Mouse (Mus musculus): ENCODE results near the gene Vezf1. TPM values are rescaled to one million over a fixed set of nuclear protein-coding genes. Genes with fewer than 3 reads are reported as not detected.

Vezf1 gene
- total and polyA plus RNA-seq, 3 experiments, result 7.4 to 11.4 (median 9.8) TPM

DNA sequence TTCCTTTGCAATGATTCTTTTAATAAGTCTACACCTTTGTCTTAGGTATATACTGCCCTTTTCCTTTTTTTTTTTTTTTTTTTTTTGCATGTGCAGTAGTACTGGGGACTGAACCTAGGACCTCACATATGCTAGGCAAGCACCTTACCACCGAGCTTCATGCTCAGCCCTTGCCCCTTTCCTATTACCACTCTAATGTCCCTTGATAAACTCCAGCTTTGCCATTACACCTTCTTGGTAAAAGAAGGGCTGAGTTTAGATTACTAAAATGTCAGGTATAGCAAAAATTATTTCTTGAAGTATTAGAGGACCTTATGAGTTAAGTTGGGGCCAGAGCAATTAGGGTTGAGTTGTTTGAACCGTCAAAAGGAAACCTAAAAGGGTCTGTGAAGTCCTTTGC, 12.3 kb upstream of the Vezf1 start:
- TF ChIP-seq CHD2 (IDR thresholded peaks at IDR 0.05; ENCODE audit: low read length) (no peak), RAD21 (IDR thresholded peaks at IDR 0.05; ENCODE audit: low read depth, low read length) (no peak), MAFK (IDR thresholded peaks at IDR 0.05; ENCODE audit: insufficient replicate concordance, low read length) (no peak), UBTF (IDR thresholded peaks at IDR 0.05; ENCODE audit: low read depth, low read length) (no peak), JUN (IDR thresholded peaks at IDR 0.05; ENCODE audit: insufficient read depth, low read depth, low read length) (no peak), ETS1 (conservative IDR thresholded peaks at IDR 0.05; ENCODE audit: low read depth, low read length) (no peak), ZKSCAN1 (IDR thresholded peaks at IDR 0.05; ENCODE audit: borderline replicate concordance, low read depth, low read length) (no peak), SIN3A (IDR thresholded peaks at IDR 0.05; ENCODE audit: low read length) (no peak), TCF12 (IDR thresholded peaks at IDR 0.05; ENCODE audit: low read depth, low read length) (no peak), USF1 (IDR thresholded peaks at IDR 0.05; ENCODE audit: low read depth, low read length) (no peak), KAT2A (IDR thresholded peaks at IDR 0.05; ENCODE audit: insufficient replicate concordance, low read length) (no peak), RCOR1 (conservative IDR thresholded peaks at IDR 0.05; ENCODE audit: low read depth, low read length) (no peak), HCFC1 (IDR thresholded peaks at IDR 0.05; ENCODE audit: low read depth, low read length) (no peak), POLR2AphosphoS2 (IDR thresholded peaks at IDR 0.05; ENCODE audit: low read depth, low read length) (no peak), NELFE (IDR thresholded peaks at IDR 0.05; ENCODE audit: low read depth, low read length) (no peak)
- peaks cover 8% of the 10 kb centered on the region for H3K79me2 ChIP-seq (replicated peaks; ENCODE audit: control insufficient read depth, extremely low read depth, insufficient read depth, poor library complexity, severe bottlenecking)
- H3K27ac ChIP-seq (ENCODE audit: insufficient read depth, low read depth), result no peak overlapping the region
- DNase-seq (ENCODE audit: extremely low read depth), result no peak
- H3K4me1 ChIP-seq (ENCODE audit: control insufficient read depth in 1 of 2, insufficient read depth in 2 of 2), result peaks cover 0 to 31% of the 10 kb centered on the region in 2 experiments; a peak in 2 of 4 replicates
- no peaks in the 10 kb centered on the region for H3K27me3 ChIP-seq (replicated peaks)
- no peak overlapping the region for H3K4me2 ChIP-seq (ENCODE audit: insufficient read depth, low read depth, poor library complexity, severe bottlenecking)
- H3K4me3 ChIP-seq (replicated peaks in 1 of 3; ENCODE audit: low read depth in 2 of 3, low read length in 2 of 3, poor library complexity in 1 of 3), result no peak overlapping the region
- H3K36me3 ChIP-seq (replicated peaks in 1 of 2; ENCODE audit: control insufficient read depth in 1 of 2, insufficient read depth in 1 of 2, low read length in 1 of 2), result peaks cover 11 to 56% of the 10 kb centered on the region in 2 experiments
- in situ Hi-C loops (cut with MboI; ENCODE audit: low pct_ligation_motif_present, low pct_unique_long_range_greater_than_20kb, low sequenced_read_pairs) (loop anchor here (5.0 kb wide), 2 partner anchors 88 to 142 kb away; no protein-coding TSS in a partner anchor), dilution Hi-C loops (cut with MboI; ENCODE audit: extremely low pct_ligation_motif_present, extremely low pct_unique_long_range_greater_than_20kb, low sequenced_read_pairs) (loop anchor here (25.0 kb wide), 1 partner anchor 132 kb away; no protein-coding TSS in a partner anchor)
- no peaks in the 10 kb centered on the region for H3K9me3 ChIP-seq (replicated peaks; ENCODE audit: low read length)
- H3K9ac ChIP-seq (ENCODE audit: insufficient read depth, low read depth), result no peak overlapping the region

DNA sequence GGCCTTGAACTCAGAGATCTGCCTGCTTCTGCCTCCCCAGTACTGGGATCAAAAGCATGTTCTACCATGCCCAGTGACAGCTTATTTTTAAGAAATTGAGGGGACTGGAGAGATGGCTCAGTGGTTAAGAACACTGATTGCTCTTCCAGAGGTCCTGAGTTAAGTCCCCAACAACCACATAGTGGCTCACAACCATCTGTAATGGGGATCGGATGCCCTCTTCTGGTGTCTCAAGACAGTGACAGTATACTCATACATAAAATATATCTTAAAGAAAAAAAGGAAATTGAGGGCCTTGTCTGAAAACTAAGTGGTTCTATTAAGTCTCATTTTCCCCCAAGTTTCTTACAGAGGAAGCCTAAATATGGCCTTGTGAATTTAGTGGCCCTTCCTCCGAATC, 10.3 kb upstream of the Vezf1 start:
- Histone ChIP-seq H3K27ac (ENCODE audit: insufficient read depth, low read depth) (no peak overlapping the region), H3K9ac (ENCODE audit: insufficient read depth, low read depth) (no peak overlapping the region), H3K4me3 (replicated peaks in 1 of 3; ENCODE audit: low read depth in 2 of 3, low read length in 2 of 3, poor library complexity in 1 of 3) (no peak overlapping the region), H3K4me2 (ENCODE audit: insufficient read depth, low read depth, poor library complexity, severe bottlenecking) (no peak overlapping the region), H3K27me3 (replicated peaks) (no peaks in the 10 kb centered on the region), H3K79me2 (replicated peaks; ENCODE audit: control insufficient read depth, extremely low read depth, insufficient read depth, poor library complexity, severe bottlenecking) (no peaks in the 10 kb centered on the region), H3K4me1 (ENCODE audit: control insufficient read depth in 1 of 2, insufficient read depth in 2 of 2) (peaks cover 0 to 11% of the 10 kb centered on the region in 2 experiments; a peak in 2 of 4 replicates), H3K36me3 (replicated peaks in 1 of 2; ENCODE audit: control insufficient read depth in 1 of 2, insufficient read depth in 1 of 2, low read length in 1 of 2) (peaks cover 4 to 37% of the 10 kb centered on the region in 2 experiments), H3K9me3 (replicated peaks; ENCODE audit: low read length) (no peaks in the 10 kb centered on the region)
- no peak for DNase-seq (ENCODE audit: extremely low read depth)
- dilution Hi-C loops (cut with MboI; ENCODE audit: extremely low pct_ligation_motif_present, extremely low pct_unique_long_range_greater_than_20kb, low sequenced_read_pairs) (loop anchor here (25.0 kb wide), 1 partner anchor 130 kb away; no protein-coding TSS in a partner anchor), in situ Hi-C loops (cut with MboI; ENCODE audit: low pct_ligation_motif_present, low pct_unique_long_range_greater_than_20kb, low sequenced_read_pairs) (loop anchor here (5.0 kb wide), 2 partner anchors 90 to 140 kb away; no protein-coding TSS in a partner anchor)
- no peak for TF ChIP-seq MAZ (IDR thresholded peaks at IDR 0.05; ENCODE audit: low read depth, low read length)
- no peak for TF ChIP-seq CHD2 (IDR thresholded peaks at IDR 0.05; ENCODE audit: low read length)
- TF ChIP-seq ZC3H11A (IDR thresholded peaks at IDR 0.05; ENCODE audit: low read depth, low read length), result no peak
